Mouse (Mus musculus) lung, postnatal 0 days (tissue): ENCODE measurements around the gene Hnf4a. TPM values are rescaled to one million over a fixed set of nuclear protein-coding genes. Genes with fewer than 3 reads are reported as not detected.

Experiments
- ATAC-seq: fragments of 200-750 bp; cut with Nextera tagmentation; 2 replicates; pipeline ENCODE4 v1.8.0; 2017; ENCODE audit warnings: moderate library complexity
- DNase-seq: peaks from one replicate; pipeline ENCODE4 v3.0.0-alpha.2; 2016; ENCODE audit warnings: low spot score
- H3K27ac ChIP-seq: fragments of 300-500 bp; sonication (generic); 2 replicates; pipeline ENCODE4 v1.5.1; 2014; ENCODE audit warnings: antibody characterized with exemption, mild to moderate bottlenecking, low read length, mixed read lengths
- H3K27me3 ChIP-seq: fragments of 300-500 bp; sonication (generic); replicated peaks from 2 replicates; pipeline ENCODE4 v1.6.1; 2014; ENCODE audit warnings: low read length, mixed read lengths; ENCODE audit not compliant: insufficient read depth
- H3K36me3 ChIP-seq: fragments of 300-500 bp; sonication (generic); 2 replicates; pipeline ENCODE4 v1.6.1; 2014; ENCODE audit warnings: low read length, mixed read lengths; ENCODE audit not compliant: insufficient read depth
- H3K4me1 ChIP-seq: fragments of 300-500 bp; sonication (generic); 2 replicates; pipeline ENCODE4 v1.6.1; 2014; ENCODE audit warnings: antibody characterized with exemption, low read depth, low read length, mixed read lengths; ENCODE audit not compliant: insufficient read depth
- H3K4me2 ChIP-seq: fragments of 300-500 bp; sonication (generic); replicated peaks from 2 replicates; pipeline ENCODE4 v1.6.1; 2014; ENCODE audit warnings: low read depth, mild to moderate bottlenecking, low read length, moderate library complexity, mixed read lengths
- H3K4me3 ChIP-seq: fragments of 300-500 bp; sonication (generic); 2 replicates; pipeline ENCODE4 v1.5.1; 2014; ENCODE audit warnings: low read depth, low read length
- H3K9ac ChIP-seq: fragments of 300-500 bp; sonication (generic); replicated peaks from 2 replicates; pipeline ENCODE4 v1.6.1; 2014; ENCODE audit warnings: low read depth, mild to moderate bottlenecking
- H3K9me3 ChIP-seq: fragments of 300-500 bp; sonication (generic); 2 replicates; pipeline ENCODE4 v1.6.1; 2016; ENCODE audit warnings: low read length, mixed read lengths
- CTCF ChIP-seq: IDR thresholded peaks from 2 replicates; pipeline ENCODE4 v1.5.1; 2016; ENCODE audit warnings: antibody characterized with exemption, mild to moderate bottlenecking
- EP300 ChIP-seq: IDR thresholded peaks from 2 replicates; pipeline ENCODE4 v1.6.1; 2016; ENCODE audit warnings: antibody characterized with exemption, mild to moderate bottlenecking, control low read depth
- WGBS: fragments of 180-500 bp; shearing (Covaris S2); extraction: QIAGEN DNeasy Blood & Tissue Kit; methylation state at CpG from one replicate; pipeline ENCODE4 v1.1.7; 2014; 5-methylcytosine and 5-hydroxymethylcytosine counted together
- polyA plus RNA-seq: library from polyadenylated mRNA; unstranded; fragments of >200 nt; fragmentation: Nextera tagmentation; extraction: Ambion mirVana; gene quantifications from 2 replicates; pipeline ENCODE4 v1.2.1, GENCODE M21; 2015

Hnf4a gene
- polyA plus RNA-seq, 1 experiment from 2014 or later, result 0.23 TPM

- 52% methylated on average over 6 of the region's 6 CpGs for WGBS
- ATAC-seq, result no peak
- no peak overlapping the region for H3K4me3 ChIP-seq
- TF ChIP-seq CTCF, result no peak
- TF ChIP-seq EP300, result no peak
- no peaks in the 10 kb centered on the region for H3K36me3 ChIP-seq
- no peaks in the 10 kb centered on the region for H3K4me1 ChIP-seq
- H3K27me3 ChIP-seq, result no peaks in the 10 kb centered on the region
- H3K27ac ChIP-seq, result no peak overlapping the region
- no peak overlapping the region for H3K9ac ChIP-seq
- H3K4me2 ChIP-seq, result no peak overlapping the region
- no peaks in the 10 kb centered on the region for H3K9me3 ChIP-seq
- no peak for DNase-seq
Observed at GRCm38 (mm10) chr2:163549786-163550185, 43.2 kb downstream of the Hnf4a start.

GRCm38 (mm10) chr2:163552518-163552929 is 45.9 kb downstream of the Hnf4a start:
- Histone ChIP-seq H3K4me1 (no peaks in the 10 kb centered on the region), H3K4me3 (no peak overlapping the region), H3K9ac (no peak overlapping the region), H3K36me3 (no peaks in the 10 kb centered on the region), H3K4me2 (no peak overlapping the region), H3K27ac (no peak overlapping the region), H3K27me3 (no peaks in the 10 kb centered on the region), H3K9me3 (no peaks in the 10 kb centered on the region)
- DNase-seq (no peak), ATAC-seq (no peak)
- no peak for TF ChIP-seq EP300
- TF ChIP-seq CTCF, result no peak
- WGBS, result 59% methylated on average over 8 of the region's 8 CpGs

GRCm38 (mm10) chr2:163554425-163554982 is 47.9 kb downstream of the Hnf4a start:
- H3K4me1 ChIP-seq, result no peaks in the 10 kb centered on the region

GRCm38 (mm10) chr2:163554996-163555395 is 48.4 kb downstream of the Hnf4a start:
- Histone ChIP-seq H3K36me3 (no peaks in the 10 kb centered on the region), H3K4me3 (no peak overlapping the region), H3K4me1 (no peaks in the 10 kb centered on the region), H3K4me2 (no peak overlapping the region), H3K9ac (no peak overlapping the region), H3K27ac (no peak overlapping the region), H3K9me3 (no peaks in the 10 kb centered on the region), H3K27me3 (no peaks in the 10 kb centered on the region)
- WGBS, result 56% methylated on average over 6 of the region's 6 CpGs
- no peak for DNase-seq
- no peak for ATAC-seq
- no peak for TF ChIP-seq EP300
- no peak for TF ChIP-seq CTCF

More at GRCm38 (mm10) chr2:163554425-163554982, 47.9 kb downstream of the Hnf4a start:
- Histone ChIP-seq H3K36me3 (no peaks in the 10 kb centered on the region), H3K4me3 (no peak overlapping the region), H3K9ac (no peak overlapping the region), H3K27me3 (no peaks in the 10 kb centered on the region), H3K27ac (no peak overlapping the region), H3K4me2 (no peak overlapping the region), H3K9me3 (no peaks in the 10 kb centered on the region)
- DNase-seq (no peak), ATAC-seq (no peak)
- WGBS, result 62% methylated on average over 4 of the region's 4 CpGs
- TF ChIP-seq EP300, result no peak
- no peak for TF ChIP-seq CTCF

GRCm38 (mm10) chr2:163555417-163555816 is 48.8 kb downstream of the Hnf4a start:
- ATAC-seq (no peak), DNase-seq (no peak)
- Histone ChIP-seq H3K27me3 (no peaks in the 10 kb centered on the region), H3K9ac (no peak overlapping the region), H3K4me1 (no peaks in the 10 kb centered on the region), H3K4me2 (no peak overlapping the region), H3K36me3 (no peaks in the 10 kb centered on the region), H3K27ac (no peak overlapping the region), H3K4me3 (no peak overlapping the region), H3K9me3 (no peaks in the 10 kb centered on the region)
- TF ChIP-seq EP300, result no peak
- no peak for TF ChIP-seq CTCF
- 28% methylated on average over 13 of the region's 13 CpGs for WGBS

- WGBS, result 57% methylated on average over 1 of the region's 1 CpGs
- no peak for TF ChIP-seq CTCF
- TF ChIP-seq EP300, result no peak
Observed at GRCm38 (mm10) chr2:163558548-163558947, 51.9 kb downstream of the Hnf4a start.

GRCm38 (mm10) chr2:163559236-163559635 is 52.6 kb downstream of the Hnf4a start:
- Histone ChIP-seq H3K4me3 (no peak overlapping the region), H3K9ac (no peak overlapping the region), H3K27me3 (no peaks in the 10 kb centered on the region), H3K4me2 (no peak overlapping the region), H3K36me3 (no peaks in the 10 kb centered on the region), H3K27ac (no peak overlapping the region), H3K4me1 (no peaks in the 10 kb centered on the region), H3K9me3 (no peaks in the 10 kb centered on the region)
- WGBS, result 34% methylated on average over 5 of the region's 5 CpGs
- TF ChIP-seq EP300 (no peak), CTCF (no peak)
- no peak for ATAC-seq
- no peak for DNase-seq

More at GRCm38 (mm10) chr2:163558548-163558947, 51.9 kb downstream of the Hnf4a start:
- H3K36me3 ChIP-seq, result no peaks in the 10 kb centered on the region
- H3K4me1 ChIP-seq, result no peaks in the 10 kb centered on the region
- no peak overlapping the region for H3K27ac ChIP-seq
- H3K9ac ChIP-seq, result no peak overlapping the region
- no peaks in the 10 kb centered on the region for H3K9me3 ChIP-seq
- no peaks in the 10 kb centered on the region for H3K27me3 ChIP-seq
- H3K4me2 ChIP-seq, result no peak overlapping the region
- ATAC-seq (no peak), DNase-seq (no peak)
- H3K4me3 ChIP-seq, result no peak overlapping the region
